Mouse (Mus musculus) lung, embryonic 14.5 days (tissue): ENCODE results near the gene Zfp874a. TPM values are rescaled to one million over a fixed set of nuclear protein-coding genes. Genes with fewer than 3 reads are reported as not detected.

ENCODE experiments used
- polyA plus RNA-seq: library from polyadenylated mRNA; unstranded; fragments of >200 nt; fragmentation: Nextera tagmentation; extraction: Ambion mirVana; gene quantifications from 2 replicates; pipeline ENCODE4 v1.2.1, GENCODE M21; 2014

Gene Zfp874a
- polyA plus RNA-seq, 1 experiment from 2014 or later, result 10.1 TPM

Other genes with a start within 250 kb of the Zfp874a start
- 1.7 TPM in 2 replicates for gene Zfp458, start 173.2 kb downstream of the Zfp874a start, polyA plus RNA-seq
- gene Zfp457, start 145.1 kb downstream of the Zfp874a start, polyA plus RNA-seq, result 0.42 TPM in 1 of 2 replicates, not detected in the other
- gene Zfp595, start 119.1 kb downstream of the Zfp874a start, polyA plus RNA-seq, result 2.9 and 3.1 TPM in 2 replicates
- 0.67 TPM in 1 of 2 replicates, not detected in the other for gene Gm28044, start 91.1 kb downstream of the Zfp874a start, polyA plus RNA-seq
- gene Zfp953, start 91.0 kb downstream of the Zfp874a start, polyA plus RNA-seq, result 1.3 and 1.6 TPM in 2 replicates
- 0.28 and 0.37 TPM in 2 replicates for gene Gm28041, start 75.9 kb downstream of the Zfp874a start, polyA plus RNA-seq
- gene Zfp456, start 75.8 kb downstream of the Zfp874a start, polyA plus RNA-seq, result 1.8 and 2.2 TPM in 2 replicates
- 5.8 and 6.6 TPM in 2 replicates for gene Zfp429, start 51.8 kb downstream of the Zfp874a start, polyA plus RNA-seq
- gene Zfp459, start 30.2 kb downstream of the Zfp874a start, polyA plus RNA-seq, result 1.0 and 1.2 TPM in 2 replicates
- 2.4 and 2.8 TPM in 2 replicates for gene Zfp874b, start 32.6 kb upstream of the Zfp874a start, polyA plus RNA-seq
- gene Zfp58, start 48.9 kb upstream of the Zfp874a start, polyA plus RNA-seq, result 12.7 and 13.1 TPM in 2 replicates
- 0.30 TPM in 1 of 2 replicates, not detected in the other for gene Gm26965, start 74.5 kb upstream of the Zfp874a start, polyA plus RNA-seq
- gene Zfp87, start 74.6 kb upstream of the Zfp874a start, polyA plus RNA-seq, result 20.5 and 24.3 TPM in 2 replicates
- 16.0 and 16.5 TPM in 2 replicates for gene Zfp748, start 102.2 kb upstream of the Zfp874a start, polyA plus RNA-seq
- gene Zfp729b, start 158.1 kb upstream of the Zfp874a start, polyA plus RNA-seq, result 4.4 and 4.7 TPM in 2 replicates
- gene Gm49345, start 186.1 kb upstream of the Zfp874a start, polyA plus RNA-seq, result not detected in 2 replicates
- gene Zfp729a, start 186.2 kb upstream of the Zfp874a start, polyA plus RNA-seq, result 3.6 and 4.6 TPM in 2 replicates
- gene Zfp738, start 235.4 kb upstream of the Zfp874a start, polyA plus RNA-seq, result 9.9 and 11.0 TPM in 2 replicates